Mouse (Mus musculus) gastrocnemius, adult 18-20 months (tissue): ENCODE results near the gene Ndufaf4. TPM values are rescaled to one million over a fixed set of nuclear protein-coding genes. Genes with fewer than 3 reads are reported as not detected.
"Not testable (repeated sequence)": the region's sequence is repeated elsewhere in the genome, so short reads cannot be mapped to it uniquely, and the experiment has no call there.

Experiments used
- DNase-seq: peaks from one replicate; pipeline ENCODE4 v3.0.0; 2021; ENCODE audit warnings: low spot score
- long read RNA-seq, 2 experiments: library from polyadenylated mRNA; stranded (forward); transcript quantifications; one replicate each; pipeline ENCODE4 v2.0.0; 2021
- total RNA-seq, 2 experiments: library from RNA; stranded (reverse); gene quantifications; 2 replicates each; pipeline ENCODE4 v1.2.3; 2021

Gene Ndufaf4
- 10 to 100 TPM; 39.2 to 41.0 TPM for total RNA-seq
- long read RNA-seq, experiment 1, transcript Ndufaf4-202 (2 exons, 2,358 nt) = minor isoform, 6 of 65 reads
- long read RNA-seq, experiment 1, transcript Ndufaf4-201 (3 exons, 3,632 nt) = major isoform, 51 of 65 reads
- long read RNA-seq, experiment 1, partial matches to known transcripts = 1 of 65 reads
- long read RNA-seq, experiment 1, other reads (novel, unspliced or antisense) = 7 of 65 reads
- long read RNA-seq, experiment 2, transcript Ndufaf4-202 (2 exons, 2,358 nt) = minor isoform, 7 of 45 reads
- long read RNA-seq, experiment 2, transcript Ndufaf4-201 (3 exons, 3,632 nt) = major isoform, 28 of 45 reads
- long read RNA-seq, experiment 2, partial matches to known transcripts = 0 of 45 reads
- long read RNA-seq, experiment 2, other reads (novel, unspliced or antisense) = 9 of 45 reads

GRCm38 (mm10) chr4:24897851-24898515 lies at the start of gene Ndufaf4:
Gene Ndufaf4 (plus strand): TSS chr4:24898083.
- DNase-seq = peak; percentile 97

GRCm38 (mm10) chr4:24850401-24851325 lies 47.2 kb upstream of the Ndufaf4 start, which contains the start of gene Klhl32:
Gene Klhl32 (minus strand): TSS chr4:24851124.
- peak; percentile 26 for DNase-seq

- DNase-seq = no peak
These were observed 32.2 kb upstream of the Ndufaf4 start for GRCm38 (mm10) chr4:24865691-24866090.

- no peak for DNase-seq
These were observed 28.7 kb upstream of the Ndufaf4 start for GRCm38 (mm10) chr4:24869230-24869629.

GRCm38 (mm10) chr4:24889386-24889785 lies 8.5 kb upstream of the Ndufaf4 start:
- DNase-seq = not testable (repeated sequence)

- DNase-seq = not testable (repeated sequence)
These were observed 5.6 kb upstream of the Ndufaf4 start for GRCm38 (mm10) chr4:24892293-24892692.

- DNase-seq = no peak
These were observed 3.3 kb upstream of the Ndufaf4 start for GRCm38 (mm10) chr4:24894625-24895024.

GRCm38 (mm10) chr4:24896829-24897228 lies 1.1 kb upstream of the Ndufaf4 start:
- peak; percentile 26 for DNase-seq

- DNase-seq = no peak
These were observed 532 bp upstream of the Ndufaf4 start for GRCm38 (mm10) chr4:24897351-24897750.

GRCm38 (mm10) chr4:24898636-24899035 lies 753 bp downstream of the Ndufaf4 start:
- no peak for DNase-seq

- DNase-seq = no peak
These were observed 1.3 kb downstream of the Ndufaf4 start for GRCm38 (mm10) chr4:24899146-24899545.

GRCm38 (mm10) chr4:24907745-24908144 lies 9.9 kb downstream of the Ndufaf4 start:
- DNase-seq = no peak

- no peak for DNase-seq
These were observed 17.7 kb downstream of the Ndufaf4 start for GRCm38 (mm10) chr4:24915631-24916030.

GRCm38 (mm10) chr4:24920006-24920577 lies 22.2 kb downstream of the Ndufaf4 start:
- no peak for DNase-seq

GRCm38 (mm10) chr4:24924726-24925125 lies 26.8 kb downstream of the Ndufaf4 start:
- no peak for DNase-seq

- no peak for DNase-seq
These were observed 30.4 kb downstream of the Ndufaf4 start for GRCm38 (mm10) chr4:24928260-24928780.

GRCm38 (mm10) chr4:24928926-24929325 lies 31.0 kb downstream of the Ndufaf4 start:
- no peak for DNase-seq

- no peak for DNase-seq
These were observed 45.0 kb downstream of the Ndufaf4 start for GRCm38 (mm10) chr4:24942728-24943424.
